Mouse (Mus musculus) heart, adult 2 months (tissue): ENCODE measurements around the gene Galnt4. TPM values are rescaled to one million over a fixed set of nuclear protein-coding genes. Genes with fewer than 3 reads are reported as not detected.
A peak's percentile ranks its signal among the peaks of the same experiment; 100 is the strongest.
"Not testable (repeated sequence)": the region's sequence is repeated elsewhere in the genome, so short reads cannot be mapped to it uniquely, and the experiment has no call there.

ENCODE experiments used
- DNase-seq, 2 experiments: peaks; one replicate each; pipeline ENCODE4 v3.0.0; 2021
- H3K27ac ChIP-seq: fragments of 200-600 bp; 2 replicates; pipeline ENCODE4 v1.8.1; 2022
- H3K27me3 ChIP-seq: fragments of 200-500 bp; 2 replicates; pipeline ENCODE4 v1.6.1; 2012; ENCODE audit warnings: mild to moderate bottlenecking, low read length, inconsistent platforms, mixed read lengths; ENCODE audit not compliant: control insufficient read depth, insufficient read depth
- H3K36me3 ChIP-seq: fragments of 200-500 bp; 2 replicates; pipeline ENCODE4 v1.6.1; 2012; ENCODE audit warnings: low read length, inconsistent platforms; ENCODE audit not compliant: control insufficient read depth, insufficient read depth
- H3K4me1 ChIP-seq: fragments of 200-500 bp; 2 replicates; pipeline ENCODE4 v1.6.1; 2011; ENCODE audit warnings: low read length; ENCODE audit not compliant: control insufficient read depth, insufficient read depth
- H3K4me3 ChIP-seq: fragments of 200-600 bp; 2 replicates; pipeline ENCODE4 v1.8.1; 2022
- H3K79me2 ChIP-seq: fragments of 200-500 bp; replicated peaks from 2 replicates; pipeline ENCODE4 v1.6.1; 2012; ENCODE audit warnings: mild to moderate bottlenecking, inconsistent platforms, low read length, moderate library complexity, mixed read lengths; ENCODE audit not compliant: control insufficient read depth, insufficient read depth
- H3K9ac ChIP-seq: fragments of 200-500 bp; 2 replicates; pipeline ENCODE4 v1.6.1; 2012; ENCODE audit warnings: low read depth, mild to moderate bottlenecking, control low read depth, inconsistent platforms, low read length, mixed read lengths
- CTCF ChIP-seq: fragments of 200-600 bp; IDR thresholded peaks from 2 replicates; pipeline ENCODE4 v1.8.1; 2022; ENCODE audit warnings: antibody characterized with exemption, mild to moderate bottlenecking, moderate library complexity
- EP300 ChIP-seq: fragments of 200-500 bp; IDR thresholded peaks from 2 replicates; pipeline ENCODE4 v1.6.1; 2011; ENCODE audit warnings: low read depth, low read length, control low read depth; ENCODE audit not compliant: insufficient read depth
- POLR2A ChIP-seq: fragments of 200-500 bp; IDR thresholded peaks from 2 replicates; pipeline ENCODE4 v1.6.1; 2011; ENCODE audit warnings: mild to moderate bottlenecking, low read depth, low read length, control low read depth; ENCODE audit not compliant: insufficient read depth
- WGBS: fragments of 180-500 bp; shearing (Covaris S2); methylation state at CpG from one replicate; pipeline ENCODE4 v1.1.7; 2018; 5-methylcytosine and 5-hydroxymethylcytosine counted together
- intact Hi-C: fragments of 180-260 bp; cut with DNase I; formaldehyde crosslinking; loops from one replicate; pipeline ENCODE4 v1.15.1; 2025
- polyA plus RNA-seq: library from polyadenylated mRNA; depleted of rRNA; stranded (reverse); fragments of >200 nt; gene quantifications from 2 replicates; pipeline ENCODE4 v1.2.3, GENCODE M21; 2012; rRNA removed
- total RNA-seq, 2 experiments: library from RNA; stranded (reverse); gene quantifications; 2 replicates each; pipeline ENCODE4 v1.2.3; 2021

Galnt4 gene
- total and polyA plus RNA-seq, 3 experiments: 0.88 to 2.6 (median 2.3) TPM

DNA sequence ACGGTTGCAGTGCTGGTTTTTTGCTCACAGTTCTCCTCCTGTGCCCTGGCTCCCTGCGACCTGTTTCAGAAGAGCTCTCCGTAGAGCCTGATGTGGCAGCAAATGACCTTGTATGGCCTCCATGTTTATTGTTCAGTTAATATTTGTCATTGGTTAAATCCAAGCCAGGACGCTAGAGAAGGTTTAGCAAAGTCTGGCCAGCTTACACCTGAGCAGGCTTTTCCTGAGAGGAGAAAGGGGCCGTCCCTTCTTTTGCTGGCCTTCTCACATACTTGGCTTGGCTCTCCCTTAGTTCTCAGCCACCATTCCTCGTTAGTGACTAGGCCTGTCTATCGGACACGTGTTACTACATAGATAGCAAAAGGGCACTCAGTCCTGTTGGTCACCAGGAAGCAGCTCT lies 46.7 kb downstream of the Galnt4 start:
- DNase-seq: no peak
- WGBS: 87% methylated on average over 8 of the region's 8 CpGs
- TF ChIP-seq POLR2A: no peak
- TF ChIP-seq CTCF: no peak
- TF ChIP-seq EP300: no peak
- Histone ChIP-seq H3K4me3 (no peak overlapping the region), H3K36me3 (no peaks in the 10 kb centered on the region), H3K9ac (no peak overlapping the region), H3K27me3 (no peaks in the 10 kb centered on the region), H3K27ac (no peak overlapping the region), H3K4me1 (no peaks in the 10 kb centered on the region), H3K79me2 (no peaks in the 10 kb centered on the region)
- intact Hi-C loops: loop anchor here (5.0 kb wide), 1 partner anchor 47 kb away; the partner anchor contains the start of genes Galnt4 and Poc1b

GRCm38 (mm10) chr10:99156808-99157207 lies 48.8 kb downstream of the Galnt4 start:
- intact Hi-C loops: no loop called here
- Histone ChIP-seq H3K36me3 (no peaks in the 10 kb centered on the region), H3K4me1 (no peaks in the 10 kb centered on the region), H3K27me3 (no peaks in the 10 kb centered on the region), H3K27ac (no peak overlapping the region), H3K4me3 (no peak overlapping the region), H3K9ac (no peak overlapping the region), H3K79me2 (no peaks in the 10 kb centered on the region)
- WGBS: 90% methylated on average over 5 of the region's 5 CpGs
- no peak for TF ChIP-seq POLR2A
- no peak for DNase-seq

DNA sequence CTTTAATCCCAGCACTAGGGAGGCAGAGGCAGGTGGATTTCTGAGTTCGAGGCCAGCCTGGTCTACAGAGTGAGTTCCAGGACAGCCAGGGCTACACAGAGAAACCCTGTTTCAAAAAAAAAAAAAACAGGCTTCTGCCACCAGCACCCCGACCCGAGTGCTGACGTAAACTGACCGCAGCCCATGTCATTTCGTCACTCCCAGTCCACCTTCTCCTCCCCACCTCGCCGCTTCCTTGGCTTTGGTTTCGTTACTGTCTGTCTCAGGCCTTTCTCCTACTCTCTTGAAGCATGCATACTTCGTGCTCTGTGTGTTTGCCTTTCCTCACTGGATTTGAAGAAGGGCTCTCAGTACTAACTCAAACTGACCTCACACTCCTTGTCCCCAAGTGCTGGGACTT lies 49.7 kb downstream of the Galnt4 start:
- 95% methylated on average over 10 of the region's 10 CpGs for WGBS
- intact Hi-C loops: not testable (repeated sequence)

DNA sequence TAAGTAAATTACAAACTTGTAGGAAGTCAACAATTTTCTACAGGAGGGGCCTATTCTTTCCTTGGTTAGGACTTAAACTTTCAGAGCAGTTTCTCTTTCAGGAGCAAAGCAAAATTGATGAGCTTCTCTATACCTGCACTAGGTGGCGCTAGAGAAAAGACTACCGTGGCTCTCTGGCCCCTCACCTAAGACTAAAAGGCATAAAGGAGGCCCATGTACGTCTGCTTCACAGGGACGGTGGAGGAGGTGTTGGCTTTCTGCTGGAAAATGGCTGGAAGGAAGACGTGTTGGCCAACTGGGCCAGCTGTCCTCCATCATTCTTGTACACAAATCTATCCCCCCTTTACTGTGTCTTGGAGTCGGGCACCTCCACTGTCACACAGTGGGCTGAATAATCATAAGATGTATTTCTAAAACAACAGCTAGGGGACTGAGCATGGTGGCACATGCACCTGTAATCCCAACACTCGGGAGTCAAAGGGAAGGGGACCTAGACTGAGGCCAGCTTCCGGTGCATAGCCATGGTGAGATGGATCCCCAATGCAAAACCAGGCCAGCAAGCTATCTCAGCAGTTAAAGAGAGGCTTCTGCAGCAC lies 54.1 kb downstream of the Galnt4 start:
- WGBS: 43% methylated on average over 8 of the region's 8 CpGs
- intact Hi-C loops: no loop called here
- H3K36me3 ChIP-seq: no peaks in the 10 kb centered on the region; the same call in 1 of the 2 replicates
- no peak overlapping the region for H3K4me3 ChIP-seq
- H3K27ac ChIP-seq: no peak overlapping the region
- H3K4me1 ChIP-seq: peaks cover 4% of the 10 kb centered on the region
- peak; percentile 9 to 30 for DNase-seq
- H3K27me3 ChIP-seq: no peaks in the 10 kb centered on the region
- H3K79me2 ChIP-seq: no peaks in the 10 kb centered on the region
- no peak overlapping the region for H3K9ac ChIP-seq
- TF ChIP-seq CTCF: peak; percentile 89
- no peak for TF ChIP-seq POLR2A

More for the DNA sequence above, 49.7 kb downstream of the Galnt4 start:
- H3K27me3 ChIP-seq, H3K27ac ChIP-seq, DNase-seq, H3K36me3 ChIP-seq, H3K9ac ChIP-seq, H3K4me1 ChIP-seq, H3K4me3 ChIP-seq, H3K79me2 ChIP-seq: not testable (repeated sequence)

Other genes with a start within 250 kb of the Galnt4 start
- gene Atp2b1, start 193.8 kb upstream of the Galnt4 start, total RNA-seq: 10 to 100 TPM; 64.6 to 74.4 TPM
- 15.1 and 28.2 TPM in 2 replicates for gene Atp2b1, start 193.8 kb upstream of the Galnt4 start, polyA plus RNA-seq
- gene Poc1b, start 1.1 kb upstream of the Galnt4 start, total RNA-seq: 1 to 10 TPM; 4.1 to 6.7 TPM
- 3.6 and 5.8 TPM in 2 replicates for gene Poc1b, start 1.1 kb upstream of the Galnt4 start, polyA plus RNA-seq
- not detected for gene Phxr2, start 18.2 kb downstream of the Galnt4 start, total RNA-seq
- gene Phxr2, start 18.2 kb downstream of the Galnt4 start, polyA plus RNA-seq: not detected in 2 replicates
- gene Dusp6, start 155.1 kb downstream of the Galnt4 start, total RNA-seq: 10 to 100 TPM; 15.8 to 21.4 TPM
- 24.8 and 25.6 TPM in 2 replicates for gene Dusp6, start 155.1 kb downstream of the Galnt4 start, polyA plus RNA-seq